Mouse (Mus musculus) MEL-GATA-1-ER (cell line): ENCODE measurements around the gene Slco3a1.

ENCODE experiments used
- DNase-seq: peaks from one replicate; pipeline ENCODE4 v3.0.0-alpha.2; 2012; ENCODE audit warnings: low read depth; ENCODE audit errors: extremely low read depth

Slco3a1 gene

DNA sequence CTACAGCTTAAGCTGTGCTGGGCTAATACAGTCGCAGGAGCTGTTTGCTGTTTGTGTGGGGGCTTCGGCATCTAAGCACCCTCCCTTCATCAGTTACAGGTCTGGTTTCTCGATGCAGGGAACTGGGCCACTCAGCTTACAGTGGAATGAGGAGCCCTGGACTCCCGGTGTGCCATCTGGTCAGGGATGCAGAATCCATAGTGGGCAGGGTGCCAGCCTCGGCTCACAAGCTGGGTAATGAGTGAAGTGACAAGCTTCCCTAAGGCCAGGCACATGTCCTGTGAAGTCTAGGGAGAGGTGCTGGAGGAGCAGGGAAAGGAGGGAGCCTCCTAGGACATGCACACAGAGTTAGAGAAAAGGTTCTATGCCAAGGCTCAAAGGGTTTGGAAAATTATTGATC lies 168.3 kb downstream of the Slco3a1 start:
- no peak for DNase-seq

DNA sequence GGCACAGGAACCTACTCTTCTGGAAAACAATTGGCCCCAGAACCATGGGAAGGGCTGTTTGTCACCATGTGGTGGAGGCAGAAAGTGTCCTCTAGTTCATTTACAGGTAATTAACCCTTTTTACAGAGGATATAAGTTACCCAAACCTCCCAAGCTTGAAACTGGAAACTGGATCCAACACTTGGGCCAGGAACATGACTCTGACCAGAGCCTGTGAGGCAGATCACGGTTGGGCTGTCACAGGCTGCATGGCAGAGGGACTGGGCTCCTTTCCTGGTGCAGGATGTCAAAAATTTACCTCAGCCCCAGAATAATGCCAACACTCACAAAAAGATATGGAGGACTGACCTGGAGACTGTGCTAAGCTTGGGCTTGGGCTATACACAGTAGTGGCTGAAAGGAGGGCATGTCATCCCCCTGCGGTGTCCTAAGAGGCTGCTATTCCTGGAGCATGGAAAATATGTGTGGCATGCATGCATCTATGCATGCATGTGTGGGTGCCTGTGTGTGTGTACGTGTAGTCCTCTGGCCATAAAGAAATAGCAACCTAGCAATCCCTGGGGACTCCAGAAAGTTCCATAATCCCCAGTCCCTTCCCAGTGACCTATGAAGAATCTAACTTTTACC lies 171.4 kb downstream of the Slco3a1 start:
- no peak for DNase-seq

GRCm38 (mm10) chr7:74382286-74382685 lies 172.3 kb downstream of the Slco3a1 start:
- no peak for DNase-seq

DNA sequence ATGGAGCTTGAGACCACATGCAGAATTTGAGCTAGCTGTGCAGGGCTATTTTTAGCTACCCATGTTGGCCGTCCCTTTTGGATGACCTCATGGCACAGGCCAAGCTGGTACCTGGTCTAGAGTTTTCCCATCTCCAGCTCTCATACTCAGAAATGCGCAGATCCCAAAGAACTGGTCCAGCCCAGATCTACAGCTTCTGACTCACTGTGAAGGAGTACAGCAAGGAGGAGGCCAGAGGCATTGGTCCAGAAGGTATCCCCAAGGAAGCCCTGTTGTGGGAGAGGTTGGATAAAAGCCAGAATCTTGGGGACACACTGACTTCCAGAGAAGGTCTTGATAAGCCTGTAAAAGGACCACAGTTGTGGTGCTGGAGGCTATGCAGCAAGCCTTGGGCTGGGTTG lies 172.7 kb downstream of the Slco3a1 start:
- no peak for DNase-seq

- DNase-seq = no peak
These were observed 173.5 kb downstream of the Slco3a1 start for GRCm38 (mm10) chr7:74381051-74381450.

- DNase-seq = no peak
These were observed 176.7 kb downstream of the Slco3a1 start for GRCm38 (mm10) chr7:74377909-74378308.

- no peak for DNase-seq
These were observed 178.1 kb downstream of the Slco3a1 start for GRCm38 (mm10) chr7:74376397-74377044.

DNA sequence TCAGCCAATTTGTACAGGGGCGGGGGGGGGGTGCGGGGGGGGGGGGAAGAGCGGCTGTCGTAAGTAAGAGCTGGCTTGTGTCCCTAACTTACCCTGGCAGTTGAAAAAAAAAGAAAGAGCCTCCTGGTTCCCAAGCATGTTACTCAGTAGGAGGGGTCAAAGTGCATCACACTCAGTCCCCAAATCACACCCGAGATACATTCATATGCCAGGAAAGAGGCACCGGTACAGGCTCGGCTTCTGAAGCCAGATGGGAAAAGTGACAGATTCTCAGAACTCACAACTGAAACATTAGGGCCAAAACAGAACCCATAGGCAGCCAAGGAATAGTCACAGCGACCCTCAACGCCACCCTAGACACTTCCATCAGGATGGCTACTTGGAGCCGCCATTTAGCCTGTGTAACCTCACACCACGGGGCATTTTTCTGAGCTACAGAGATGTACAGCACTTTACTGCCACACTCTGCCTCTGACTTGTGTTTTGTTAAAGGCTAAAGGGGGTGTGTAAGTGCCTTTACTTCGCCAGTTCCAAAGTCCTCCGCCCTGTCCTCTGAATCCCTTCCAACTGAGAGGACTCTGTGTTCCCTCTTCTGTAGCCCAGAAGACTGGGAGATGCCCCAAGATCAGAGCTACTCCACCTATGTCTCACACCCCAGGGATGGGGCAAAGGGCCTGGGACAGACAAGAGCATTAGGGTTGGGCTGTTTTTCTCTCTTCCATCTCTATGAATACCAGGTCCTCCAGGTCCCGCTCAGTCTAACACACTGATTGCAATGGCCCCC lies 179.2 kb downstream of the Slco3a1 start:
- DNase-seq = no peak

GRCm38 (mm10) chr7:74373056-74373455 lies 181.5 kb downstream of the Slco3a1 start:
- DNase-seq = no peak

GRCm38 (mm10) chr7:74372141-74372582 lies 182.4 kb downstream of the Slco3a1 start:
- DNase-seq = no peak

GRCm38 (mm10) chr7:74371656-74372055 lies 182.9 kb downstream of the Slco3a1 start:
- DNase-seq = no peak

GRCm38 (mm10) chr7:74371208-74371607 lies 183.4 kb downstream of the Slco3a1 start:
- no peak for DNase-seq

- DNase-seq = no peak
These were observed 184.9 kb downstream of the Slco3a1 start for GRCm38 (mm10) chr7:74369657-74370056.

- DNase-seq = no peak
These were observed 186.2 kb downstream of the Slco3a1 start for GRCm38 (mm10) chr7:74368256-74368980.

GRCm38 (mm10) chr7:74367350-74367749 lies 187.2 kb downstream of the Slco3a1 start:
- DNase-seq = no peak

DNA sequence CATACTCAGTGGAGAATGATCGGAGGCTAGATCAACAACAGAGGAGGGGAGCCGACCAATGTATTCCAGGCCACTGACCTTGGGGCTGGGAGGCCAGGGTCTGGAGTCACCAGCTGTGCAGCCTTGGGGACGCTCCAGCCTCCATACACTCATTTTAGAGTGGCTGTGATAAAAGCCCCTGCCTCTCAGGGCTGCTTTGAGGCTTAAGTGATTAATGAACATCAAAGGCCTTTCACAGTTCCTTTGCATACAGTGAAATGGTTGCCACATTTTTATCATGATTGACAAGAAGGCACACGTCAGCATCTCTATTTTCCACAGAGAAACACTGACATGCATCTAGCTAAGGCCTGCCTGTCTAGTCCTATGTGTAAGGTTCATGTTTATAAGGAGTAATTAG lies 189.0 kb downstream of the Slco3a1 start:
- DNase-seq = no peak

GRCm38 (mm10) chr7:74364956-74365355 lies 189.6 kb downstream of the Slco3a1 start:
- DNase-seq = no peak

GRCm38 (mm10) chr7:74363440-74363839 lies 191.1 kb downstream of the Slco3a1 start:
- no peak for DNase-seq

DNA sequence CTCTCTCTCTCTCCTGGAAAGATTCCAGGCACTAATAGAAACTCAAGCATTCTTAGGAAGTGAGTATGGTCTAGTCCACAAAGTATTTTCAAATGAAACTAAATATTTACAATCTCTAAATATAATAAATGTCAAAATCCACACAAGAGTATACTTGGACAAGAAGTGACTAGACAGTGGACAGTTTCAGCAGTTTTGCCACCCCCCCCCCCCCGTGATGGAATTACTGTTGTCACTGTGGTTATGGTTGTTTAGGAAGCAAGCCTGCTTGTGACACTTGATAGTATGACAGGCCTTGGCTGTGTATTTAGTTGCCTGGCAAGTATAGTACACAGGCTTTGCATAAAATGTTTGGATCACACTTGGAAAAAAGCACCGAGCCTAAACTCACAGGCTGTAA lies 192.9 kb downstream of the Slco3a1 start:
- DNase-seq = no peak

DNA sequence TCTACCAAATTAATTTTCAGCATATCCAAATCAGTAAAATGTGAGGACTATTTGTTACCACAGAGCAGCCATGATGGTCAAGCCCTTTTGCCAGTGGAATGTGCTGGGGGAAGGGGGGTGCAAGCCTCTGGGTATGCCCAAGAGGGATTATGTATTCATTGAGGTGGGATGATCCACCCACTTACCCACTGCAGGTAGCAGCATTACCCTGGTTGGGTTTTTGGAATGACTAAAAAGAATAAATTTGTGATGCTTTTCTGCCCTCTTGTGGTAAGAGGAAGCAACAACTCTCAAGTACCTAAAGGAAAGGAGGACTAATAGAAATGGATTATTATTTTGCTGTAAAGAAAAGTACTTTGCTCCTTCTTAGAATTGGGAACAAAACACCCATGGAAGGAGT lies 197.6 kb downstream of the Slco3a1 start:
- no peak for DNase-seq

DNA sequence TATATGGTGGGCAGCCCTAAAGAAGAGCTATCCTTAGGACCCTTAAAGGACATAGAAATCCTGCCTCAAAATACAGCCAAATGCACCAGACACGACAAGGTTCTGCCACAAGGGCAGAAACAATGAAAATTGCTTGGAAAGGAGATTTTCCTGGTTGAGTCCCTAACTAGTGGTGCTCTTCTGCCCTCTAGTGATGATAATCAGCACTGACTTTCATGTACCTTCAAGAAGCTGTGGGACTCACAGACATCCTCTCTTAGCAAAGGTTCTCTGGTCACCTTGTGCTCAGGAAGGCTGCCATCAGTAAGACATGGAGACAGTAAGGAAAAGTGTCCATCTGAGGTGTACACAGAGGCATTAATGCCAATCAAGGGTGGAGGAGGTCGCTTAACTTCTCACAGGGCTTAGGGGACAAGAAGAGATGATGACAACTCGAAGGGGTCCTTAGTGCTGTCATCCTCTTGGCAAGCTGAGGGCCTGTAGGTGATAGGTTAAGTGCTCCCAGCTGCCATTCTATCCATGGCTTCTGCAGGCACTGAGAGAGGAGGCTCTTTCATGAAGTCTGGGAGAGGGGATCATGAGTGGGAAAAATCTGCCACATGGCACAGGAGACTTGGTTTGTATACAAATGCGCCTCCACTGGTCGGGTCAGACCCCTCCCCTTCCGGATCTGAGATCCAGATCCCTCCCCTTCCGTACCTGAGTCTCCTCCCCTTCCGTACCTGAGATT lies 199.9 kb downstream of the Slco3a1 start:
- no peak for DNase-seq
